In the genomic region with DNA sequence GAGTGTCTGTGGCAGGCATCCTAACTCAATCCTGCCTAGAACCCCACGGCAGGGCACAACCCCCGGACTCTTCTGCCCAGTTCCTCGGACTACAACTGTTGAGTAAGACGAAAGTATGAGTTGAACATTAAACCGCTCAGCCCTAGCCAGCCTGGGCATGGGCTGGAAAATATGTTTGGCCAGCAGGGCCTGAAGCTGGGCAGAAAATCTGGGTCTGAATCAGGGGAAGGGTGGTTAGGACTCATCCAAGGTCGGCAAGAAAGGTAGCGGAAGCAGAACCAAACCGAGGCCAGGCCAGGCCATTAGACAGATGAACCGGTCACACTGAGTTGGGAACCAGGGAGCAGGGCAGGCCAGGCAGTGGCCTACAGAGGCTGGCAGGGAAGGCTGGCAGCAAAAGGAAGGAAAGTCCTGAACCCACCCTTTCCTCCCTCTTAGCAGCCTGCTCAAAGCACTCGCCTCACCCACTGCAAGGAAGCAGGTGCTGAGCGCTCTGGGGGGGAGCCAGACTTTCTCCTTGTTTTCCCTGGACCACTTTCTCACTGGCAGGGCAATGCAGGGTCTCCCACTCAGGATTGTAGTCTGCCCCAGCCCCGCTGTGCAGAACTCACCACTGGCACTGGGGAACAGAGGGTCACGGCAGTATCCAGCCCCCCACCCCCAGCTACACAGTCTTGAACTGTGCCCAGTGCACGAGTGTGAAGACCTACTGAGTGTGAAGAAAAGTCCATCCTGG, we compare ENCODE assay signal across 12 mouse cellular contexts.
DNase-seq lines count a peak whose midpoint lies in the region; ATAC-seq and TF ChIP-seq lines count a peak whose summit lies in the region.
"Had no signal": no experiment of that assay in that cellular context is flagged by ENCODE, and none has a peak within 500 bp of the region (broad histone marks: within the 10 kb centered on the region; RNA-seq: fewer than 3 reads in every experiment).

No protein-coding gene starts in this region.

- no peak for ATAC-seq in heart, embryonic 16.5 days (replicated peaks; ENCODE audit: extremely low read depth, insufficient read depth, low FRiP score)
- ATAC-seq in heart, embryonic 11.5 days (replicated peaks; ENCODE audit: insufficient number of reproducible peaks, low FRiP score, low TSS enrichment) = no peak
- ATAC-seq in Patski = peak; percentile 67
- ATAC-seq: forebrain, embryonic 14.5 days had no signal

- H3K27ac ChIP-seq in heart, embryonic 16.5 days (ENCODE audit: low read length) = peak overlapping the region; percentile 83; the same call in 1 of the 2 replicates
- no peak overlapping the region for H3K27ac ChIP-seq in heart, embryonic 11.5 days (ENCODE audit: low read depth, low read length)
- H3K27ac ChIP-seq in brown adipose tissue, adult 24 weeks (replicated peaks; ENCODE audit: low read depth, low read length) = peak overlapping the region; percentile 46
- H3K27ac ChIP-seq: intestine, embryonic 15.5 days had no signal

- in situ Hi-C loops in Patski (cut with MboI; ENCODE audit: low pct_unique_long_range_greater_than_20kb) = no loop called here

- H3K4me3 ChIP-seq in heart, embryonic 16.5 days (ENCODE audit: low read length) = no peak overlapping the region
- no peak overlapping the region for H3K4me3 ChIP-seq in heart, embryonic 11.5 days (ENCODE audit: low read depth, low read length)
- H3K4me3 ChIP-seq in brown adipose tissue, adult 24 weeks (ENCODE audit: insufficient read depth, low read depth, low read length) = no peak overlapping the region
- H3K4me3 ChIP-seq: intestine, embryonic 15.5 days; megakaryocyte, embryonic 14.5 days had no signal

- DNase-seq in Patski (ENCODE audit: low read depth, low spot score) = peak; percentile 88
- DNase-seq in kidney, postnatal 36 days = peak; percentile 82 to 94
- DNase-seq in layer of hippocampus, adult 9-10 months (ENCODE audit: low spot score) = no peak
- DNase-seq in embryo, embryonic 10.5 days (ENCODE audit: low spot score) = no peak
- DNase-seq in left cerebral cortex, adult 11 months (ENCODE audit: low spot score) = no peak
- DNase-seq: thymus, adult 2 months had no signal

- no peaks in the 10 kb centered on the region; the same call in 1 of the 2 replicates for H3K9me3 ChIP-seq in heart, embryonic 16.5 days (replicated peaks; ENCODE audit: control insufficient read depth, low read length)
- H3K9me3 ChIP-seq in heart, embryonic 11.5 days (replicated peaks; ENCODE audit: control insufficient read depth, low read length) = no peaks in the 10 kb centered on the region
- H3K9me3 ChIP-seq: intestine, embryonic 15.5 days had no signal

- H3K27me3 ChIP-seq in heart, embryonic 16.5 days (ENCODE audit: control insufficient read depth, insufficient read depth, low read length) = no peaks in the 10 kb centered on the region
- no peaks in the 10 kb centered on the region for H3K27me3 ChIP-seq in heart, embryonic 11.5 days (ENCODE audit: control insufficient read depth, insufficient read depth, low read length)
- no peaks in the 10 kb centered on the region for H3K27me3 ChIP-seq in Patski
- H3K27me3 ChIP-seq: intestine, embryonic 15.5 days had no signal

- WGBS in heart, embryonic 16.5 days = 83% methylated on average over 14 of the region's 14 CpGs
- WGBS in heart, embryonic 11.5 days (ENCODE audit: insufficient replicate concordance) = 82% methylated on average over 14 of the region's 14 CpGs

- peak overlapping the region; percentile 53 for H3K9ac ChIP-seq in heart, embryonic 16.5 days (ENCODE audit: low read length)
- H3K9ac ChIP-seq in heart, embryonic 11.5 days (ENCODE audit: low read depth, low read length) = no peak overlapping the region
- H3K9ac ChIP-seq: intestine, embryonic 15.5 days had no signal

- no peak overlapping the region for H3K4me2 ChIP-seq in heart, embryonic 16.5 days (ENCODE audit: low read depth, low read length)
- H3K4me2 ChIP-seq in heart, embryonic 11.5 days = no peak overlapping the region
- H3K4me2 ChIP-seq: intestine, embryonic 15.5 days had no signal

- peaks cover 72% of the 10 kb centered on the region for H3K4me1 ChIP-seq in heart, embryonic 16.5 days (ENCODE audit: control insufficient read depth, insufficient read depth, low read length)
- H3K4me1 ChIP-seq in heart, embryonic 11.5 days (ENCODE audit: control insufficient read depth, insufficient read depth, low read length) = peaks cover 51% of the 10 kb centered on the region
- H3K4me1 ChIP-seq in brown adipose tissue, adult 24 weeks (ENCODE audit: control insufficient read depth, insufficient read depth, insufficient read length, low read length) = peaks cover 77% of the 10 kb centered on the region

- no peak for TF ChIP-seq CTCF in Patski (IDR thresholded peaks at IDR 0.05)

- CTCF ChIA-PET in Patski (lab: Charles Lee) = interaction anchor here (0.9 to 1.9 kb wide), 4 partner anchors 17 to 61 kb away, joined by 3 to 7 read pairs (median 4); no protein-coding TSS in a partner anchor

- POLR2A ChIA-PET in Patski (lab: Charles Lee) = interaction anchor here (1.0 to 2.9 kb wide), 7 partner anchors 8 to 40 kb away, joined by 3 to 15 read pairs (median 7); no protein-coding TSS in a partner anchor

- H3K36me3 ChIP-seq in heart, embryonic 16.5 days (ENCODE audit: control insufficient read depth, insufficient read depth) = 0 out of 2 replicates have a peak, but pooled peaks cover 4% of the 10 kb centered on the region
- H3K36me3 ChIP-seq in heart, embryonic 11.5 days (ENCODE audit: control insufficient read depth, insufficient read depth, low read length) = no peaks in the 10 kb centered on the region; the same call in 1 of the 2 replicates
- H3K36me3 ChIP-seq: intestine, embryonic 15.5 days had no signal

Comparison
In these comparisons a context has a peak if more than half of its experiments do, and no peak if none do; other contexts are left out.
1. DNase-seq: peak in Patski (single experiment) and kidney, postnatal 36 days (2 of 2); none in layer of hippocampus, adult 9-10 months (single experiment), embryo, embryonic 10.5 days (single experiment) and left cerebral cortex, adult 11 months (single experiment).